Mouse (Mus musculus) liver, adult 2 months (tissue): ENCODE measurements around the gene Unc13d. TPM values are rescaled to one million over a fixed set of nuclear protein-coding genes. Genes with fewer than 3 reads are reported as not detected.
A peak's percentile ranks its signal among the peaks of the same experiment; 100 is the strongest.
"Not testable (repeated sequence)": the region's sequence is repeated elsewhere in the genome, so short reads cannot be mapped to it uniquely, and the experiment has no call there.

ENCODE experiments used
- DNase-seq: peaks from one replicate; pipeline ENCODE4 v3.0.0-alpha.2; 2011; ENCODE audit warnings: low read depth, low spot score; ENCODE audit errors: extremely low read depth
- H3K27ac ChIP-seq: fragments of 200-500 bp; replicated peaks from 2 replicates; pipeline ENCODE4 v1.5.1; 2012; ENCODE audit warnings: low read depth, mild to moderate bottlenecking, control low read depth, inconsistent platforms, low read length; ENCODE audit not compliant: insufficient read depth
- H3K27me3 ChIP-seq: fragments of 200-500 bp; 2 replicates; pipeline ENCODE4 v1.6.1; 2012; ENCODE audit warnings: mild to moderate bottlenecking, moderate library complexity, low read length, inconsistent platforms; ENCODE audit not compliant: control insufficient read depth, insufficient read depth
- H3K36me3 ChIP-seq: fragments of 200-500 bp; 2 replicates; pipeline ENCODE4 v1.6.1; 2012; ENCODE audit warnings: low read length, inconsistent platforms; ENCODE audit not compliant: control insufficient read depth, insufficient read depth
- H3K4me1 ChIP-seq: fragments of 200-500 bp; 2 replicates; pipeline ENCODE4 v1.6.1; 2011; ENCODE audit warnings: low read length; ENCODE audit not compliant: control insufficient read depth, insufficient read depth
- H3K4me3 ChIP-seq: fragments of 200-500 bp; 2 replicates; pipeline ENCODE4 v1.5.1; 2011; ENCODE audit warnings: low read depth, mild to moderate bottlenecking, control low read depth, low read length, moderate library complexity; ENCODE audit not compliant: insufficient read depth
- H3K79me2 ChIP-seq: fragments of 200-500 bp; 2 replicates; pipeline ENCODE4 v1.6.1; 2012; ENCODE audit warnings: inconsistent platforms, mild to moderate bottlenecking, low read length, moderate library complexity; ENCODE audit not compliant: control insufficient read depth, insufficient read depth
- H3K9ac ChIP-seq: fragments of 200-500 bp; 2 replicates; pipeline ENCODE4 v1.6.1; 2012; ENCODE audit warnings: low read depth, mild to moderate bottlenecking, control low read depth, inconsistent platforms, low read length
- CTCF ChIP-seq: fragments of 200-500 bp; IDR thresholded peaks from 2 replicates; pipeline ENCODE4 v1.5.1; 2011; ENCODE audit warnings: low read depth, low read length, control low read depth
- POLR2A ChIP-seq: fragments of 200-500 bp; IDR thresholded peaks from 2 replicates; pipeline ENCODE4 v1.6.1; 2011; ENCODE audit warnings: low read length, control low read depth; ENCODE audit not compliant: insufficient read depth; ENCODE audit errors: extremely low read depth
- WGBS: fragments of 180-500 bp; shearing (Covaris S2); methylation state at CpG from one replicate; pipeline ENCODE4 v1.1.7; 2018; 5-methylcytosine and 5-hydroxymethylcytosine counted together
- polyA plus RNA-seq: library from polyadenylated mRNA; depleted of rRNA; stranded (reverse); fragments of >200 nt; gene quantifications from 2 replicates; pipeline ENCODE4 v1.2.3, GENCODE M21; 2012
- total RNA-seq: library from RNA; depleted of rRNA; stranded (reverse); fragments of >200 nt; gene quantifications from 2 replicates; pipeline ENCODE4 v1.2.3, GENCODE M21; 2014

Gene Unc13d
- total and polyA plus RNA-seq, 2 experiments, result 0.37 to 1.4 TPM

DNA sequence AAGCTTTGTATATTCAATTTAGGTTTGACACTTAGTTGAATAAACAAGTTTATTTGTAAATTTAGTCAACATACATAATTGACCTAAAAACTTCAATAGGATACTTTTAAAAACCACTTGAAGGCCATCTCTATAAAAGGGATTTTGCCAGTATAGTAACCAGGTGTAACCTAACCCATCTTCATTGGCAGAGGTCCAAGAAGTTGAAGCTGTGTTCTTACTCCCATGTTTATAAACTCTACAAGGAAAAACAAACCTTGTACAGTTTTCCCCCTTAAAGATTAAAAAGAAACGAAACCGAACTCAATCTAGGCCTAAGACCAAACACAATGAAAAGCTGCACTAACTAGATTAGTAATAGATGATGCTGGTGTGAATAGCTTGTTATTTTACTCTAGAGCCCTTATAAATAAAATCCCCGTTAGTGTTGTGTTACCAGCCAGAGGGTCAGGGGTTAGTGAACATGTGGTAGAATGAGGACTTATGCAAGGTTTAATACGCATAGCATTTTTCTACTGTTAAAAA lies 55.4 kb downstream of the Unc13d start:
- TF ChIP-seq CTCF (no peak), POLR2A (no peak)
- WGBS, result 32% methylated on average over 4 of the region's 4 CpGs
- Histone ChIP-seq H3K27ac (no peak overlapping the region), H3K4me1 (0 out of 2 replicates have a peak, but pooled peaks cover 1% of the 10 kb centered on the region), H3K36me3 (peaks cover 13% of the 10 kb centered on the region), H3K9ac (no peak overlapping the region), H3K4me3 (peak overlapping the region; percentile 14; the same call in 1 of the 2 replicates), H3K27me3 (no peaks in the 10 kb centered on the region), H3K79me2 (peaks cover 10% of the 10 kb centered on the region; the same call in 1 of the 2 replicates)
- DNase-seq, result no peak

GRCm38 (mm10) chr11:116021328-116022220 lies 56.2 kb downstream of the Unc13d start:
- Histone ChIP-seq H3K79me2 (peaks cover 10% of the 10 kb centered on the region; the same call in 1 of the 2 replicates), H3K4me1 (no peaks in the 10 kb centered on the region), H3K27me3 (no peaks in the 10 kb centered on the region), H3K36me3 (peaks cover 13% of the 10 kb centered on the region), H3K4me3 (no peak overlapping the region), H3K27ac (no peak overlapping the region), H3K9ac (no peak overlapping the region)
- DNase-seq, result no peak
- WGBS, result 65% methylated on average over 6 of the region's 6 CpGs
- TF ChIP-seq POLR2A (no peak), CTCF (no peak)

DNA sequence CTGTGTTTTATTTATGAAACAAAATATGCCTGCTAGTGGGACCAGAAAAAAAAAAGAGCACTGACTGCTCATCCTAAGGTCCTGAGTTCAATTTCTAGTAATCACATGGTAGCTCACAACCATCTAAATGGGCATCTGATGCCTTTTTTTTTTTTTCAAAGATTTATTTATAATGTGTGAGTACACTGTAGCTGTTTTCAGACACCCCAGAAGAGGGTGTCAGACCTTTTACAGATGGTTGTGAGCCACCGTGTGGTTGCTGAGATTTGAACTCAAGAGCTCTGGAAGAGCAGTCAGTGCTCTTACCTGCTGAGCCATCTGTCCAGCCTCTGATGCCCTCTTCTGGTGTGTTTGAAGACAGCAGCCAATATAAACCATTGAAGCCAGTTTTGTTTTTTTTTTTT lies 57.2 kb downstream of the Unc13d start:
- H3K9ac ChIP-seq, result no peak overlapping the region
- no peak overlapping the region for H3K27ac ChIP-seq
- no peak overlapping the region for H3K4me3 ChIP-seq
- WGBS, result 48% methylated on average over 1 of the region's 1 CpGs
- peaks cover 10% of the 10 kb centered on the region; the same call in 1 of the 2 replicates for H3K79me2 ChIP-seq
- peaks cover 13% of the 10 kb centered on the region for H3K36me3 ChIP-seq
- H3K4me1 ChIP-seq, result no peaks in the 10 kb centered on the region
- TF ChIP-seq CTCF (no peak; the same call in 1 of the 2 replicates), POLR2A (no peak)
- H3K27me3 ChIP-seq, result no peaks in the 10 kb centered on the region
- no peak for DNase-seq

DNA sequence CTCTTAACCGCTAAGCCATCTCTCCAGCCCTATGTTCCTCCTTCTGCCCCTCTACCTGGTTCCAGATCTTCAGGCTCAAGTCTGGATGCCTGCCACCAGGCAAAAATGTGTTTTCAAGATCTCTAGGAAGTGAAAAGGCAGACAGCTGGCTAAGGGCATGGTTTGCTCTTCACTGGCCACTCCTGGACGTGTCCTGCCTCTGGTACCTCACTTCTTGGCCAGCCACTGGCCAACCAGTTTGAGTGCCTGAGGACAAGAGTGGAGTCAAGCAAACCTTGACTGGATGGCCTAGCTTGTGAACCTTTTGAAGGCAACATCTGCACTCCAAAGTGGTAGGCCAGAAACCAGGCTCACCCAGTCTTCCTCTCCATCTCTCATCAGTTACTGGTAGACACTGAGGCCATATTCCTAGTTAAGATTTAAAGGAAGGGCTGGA lies 57.8 kb downstream of the Unc13d start:
- Histone ChIP-seq H3K36me3 (peaks cover 13% of the 10 kb centered on the region), H3K27me3 (no peaks in the 10 kb centered on the region), H3K79me2 (peaks cover 10% of the 10 kb centered on the region; the same call in 1 of the 2 replicates), H3K9ac (no peak overlapping the region), H3K27ac (no peak overlapping the region), H3K4me3 (no peak overlapping the region), H3K4me1 (peaks cover 2% of the 10 kb centered on the region; the same call in 1 of the 2 replicates)
- WGBS, result 80% methylated on average over 2 of the region's 2 CpGs
- TF ChIP-seq POLR2A (no peak), CTCF (no peak)
- no peak for DNase-seq

GRCm38 (mm10) chr11:116019360-116019791 lies 58.4 kb downstream of the Unc13d start:
- no peak overlapping the region for H3K4me3 ChIP-seq
- 81% methylated on average over 1 of the region's 1 CpGs for WGBS
- TF ChIP-seq CTCF (no peak), POLR2A (no peak)
- peaks cover 2% of the 10 kb centered on the region; the same call in 1 of the 2 replicates for H3K4me1 ChIP-seq
- H3K27me3 ChIP-seq, result no peaks in the 10 kb centered on the region
- H3K9ac ChIP-seq, result no peak overlapping the region
- peaks cover 13% of the 10 kb centered on the region for H3K36me3 ChIP-seq
- peaks cover 10% of the 10 kb centered on the region; the same call in 1 of the 2 replicates for H3K79me2 ChIP-seq
- H3K27ac ChIP-seq, result no peak overlapping the region
- DNase-seq, result no peak

DNA sequence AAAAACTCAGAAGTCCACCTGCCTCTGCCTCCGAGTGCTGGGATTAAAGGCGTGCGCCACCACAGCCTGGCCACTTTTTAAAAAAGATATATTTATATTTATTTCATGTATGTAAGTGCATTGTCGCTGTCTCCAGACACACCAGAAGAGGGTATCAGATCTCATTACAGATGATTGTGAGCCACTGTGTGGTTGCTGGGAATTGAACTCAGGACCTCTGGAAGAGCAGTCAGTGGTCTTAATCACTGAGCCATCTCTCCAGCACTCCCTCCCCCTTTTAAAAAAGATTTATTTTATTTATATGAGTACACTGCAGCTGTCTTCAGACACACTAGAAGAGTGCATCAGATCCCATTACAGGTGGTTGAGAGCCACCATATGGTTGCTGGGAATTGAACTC lies 58.9 kb downstream of the Unc13d start:
- peaks cover 13% of the 10 kb centered on the region for H3K36me3 ChIP-seq
- not testable (repeated sequence) for DNase-seq, H3K27ac ChIP-seq, H3K9ac ChIP-seq, H3K4me1 ChIP-seq, H3K27me3 ChIP-seq, H3K4me3 ChIP-seq, H3K79me2 ChIP-seq
- 94% methylated on average over 4 of the region's 4 CpGs for WGBS
